Mouse (Mus musculus) heart, postnatal 0 days (tissue): ENCODE results near the gene Paxip1. TPM values are rescaled to one million over a fixed set of nuclear protein-coding genes. Genes with fewer than 3 reads are reported as not detected.

ENCODE experiments used
- ATAC-seq: fragments of 200-750 bp; cut with Nextera tagmentation; 2 replicates; pipeline ENCODE4 v1.8.0; 2017; ENCODE audit warnings: low read depth, moderate number of reproducible peaks, moderate library complexity; ENCODE audit not compliant: insufficient read depth
- DNase-seq: peaks from one replicate; pipeline ENCODE4 v3.0.0-alpha.2; 2016; ENCODE audit warnings: low spot score
- H3K27ac ChIP-seq: fragments of 300-500 bp; sonication (generic); 2 replicates; pipeline ENCODE4 v1.5.1; 2014; ENCODE audit warnings: low read depth, mild to moderate bottlenecking
- H3K27me3 ChIP-seq: fragments of 300-500 bp; sonication (generic); 2 replicates; pipeline ENCODE4 v1.6.1; 2014; ENCODE audit warnings: low read length, mixed read lengths; ENCODE audit not compliant: control insufficient read depth, insufficient read depth
- H3K36me3 ChIP-seq: fragments of 300-500 bp; sonication (generic); replicated peaks from 2 replicates; pipeline ENCODE4 v1.6.1; 2014; ENCODE audit warnings: low read length, mixed read lengths; ENCODE audit not compliant: control insufficient read depth, insufficient read depth
- H3K4me1 ChIP-seq: fragments of 300-500 bp; sonication (generic); 2 replicates; pipeline ENCODE4 v1.6.1; 2014; ENCODE audit warnings: antibody characterized with exemption; ENCODE audit not compliant: control insufficient read depth, insufficient read depth
- H3K4me2 ChIP-seq: fragments of 300-500 bp; sonication (generic); 2 replicates; pipeline ENCODE4 v1.6.1; 2014; ENCODE audit warnings: low read depth, mild to moderate bottlenecking, low read length, moderate library complexity
- H3K4me3 ChIP-seq: fragments of 300-500 bp; sonication (generic); 2 replicates; pipeline ENCODE4 v1.5.1; 2014; ENCODE audit warnings: low read depth, low read length
- H3K9ac ChIP-seq: fragments of 300-500 bp; sonication (generic); replicated peaks from 2 replicates; pipeline ENCODE4 v1.6.1; 2014; ENCODE audit warnings: low read depth, low read length, mixed read lengths
- H3K9me3 ChIP-seq: fragments of 300-500 bp; sonication (generic); replicated peaks from 2 replicates; pipeline ENCODE4 v1.6.1; 2016; ENCODE audit warnings: low read length; ENCODE audit not compliant: control insufficient read depth
- CTCF ChIP-seq: IDR thresholded peaks from 2 replicates; pipeline ENCODE4 v1.5.1; 2016; ENCODE audit warnings: antibody characterized with exemption, control low read depth, low read depth
- EP300 ChIP-seq: IDR thresholded peaks from 2 replicates; pipeline ENCODE4 v1.6.1; 2016; ENCODE audit warnings: antibody characterized with exemption, low read depth
- WGBS: fragments of 180-500 bp; shearing (Covaris S2); extraction: QIAGEN DNeasy Blood & Tissue Kit; methylation state at CpG from one replicate; pipeline ENCODE4 v1.1.7; 2014; 5-methylcytosine and 5-hydroxymethylcytosine counted together
- polyA plus RNA-seq: library from polyadenylated mRNA; unstranded; fragments of >200 nt; fragmentation: Nextera tagmentation; extraction: Ambion mirVana; gene quantifications from 2 replicates; pipeline ENCODE4 v1.2.1, GENCODE M21; 2015
- total RNA-seq: library from RNA; depleted of rRNA; stranded (reverse); fragments of >200 nt; gene quantifications from 2 replicates; pipeline ENCODE4 v1.2.3, GENCODE M21; 2014; ENCODE audit warnings: low replicate concordance

The Paxip1 gene
- total and polyA plus RNA-seq, 2 experiments from 2014 or later, result 7.8 to 14.0 TPM

DNA sequence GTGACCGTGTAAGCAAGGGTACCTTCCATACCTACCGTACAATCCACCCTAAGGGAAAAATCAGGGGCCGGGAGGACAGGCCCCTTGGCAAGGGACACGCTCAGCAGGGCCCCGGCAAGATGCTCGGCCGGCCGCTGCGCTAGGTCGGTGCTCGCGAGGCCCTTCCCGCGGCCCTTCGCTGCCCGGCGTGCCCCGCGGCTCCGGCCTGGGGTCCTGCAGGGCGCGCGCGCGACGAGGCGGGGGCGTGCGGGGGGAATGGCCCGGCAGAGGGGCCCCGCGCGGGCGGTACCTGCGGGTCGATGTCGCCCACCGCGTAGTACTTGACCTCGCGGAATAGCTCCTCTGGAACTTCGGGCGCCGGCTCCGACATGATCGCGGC, 592 bp downstream of the Paxip1 start:
- Histone ChIP-seq H3K27ac (peak overlapping the region; percentile 96), H3K4me3 (peak overlapping the region; percentile 82), H3K9me3 (no peaks in the 10 kb centered on the region), H3K4me1 (peaks cover 16% of the 10 kb centered on the region), H3K27me3 (no peaks in the 10 kb centered on the region), H3K4me2 (peak overlapping the region; percentile 85), H3K9ac (peak overlapping the region; percentile 73), H3K36me3 (peaks cover 22% of the 10 kb centered on the region)
- TF ChIP-seq CTCF (no peak), EP300 (no peak)
- DNase-seq, result peak; percentile 80
- ATAC-seq, result peak; percentile 91
- WGBS, result under 1% methylated on average over 30 of the region's 47 CpGs

DNA sequence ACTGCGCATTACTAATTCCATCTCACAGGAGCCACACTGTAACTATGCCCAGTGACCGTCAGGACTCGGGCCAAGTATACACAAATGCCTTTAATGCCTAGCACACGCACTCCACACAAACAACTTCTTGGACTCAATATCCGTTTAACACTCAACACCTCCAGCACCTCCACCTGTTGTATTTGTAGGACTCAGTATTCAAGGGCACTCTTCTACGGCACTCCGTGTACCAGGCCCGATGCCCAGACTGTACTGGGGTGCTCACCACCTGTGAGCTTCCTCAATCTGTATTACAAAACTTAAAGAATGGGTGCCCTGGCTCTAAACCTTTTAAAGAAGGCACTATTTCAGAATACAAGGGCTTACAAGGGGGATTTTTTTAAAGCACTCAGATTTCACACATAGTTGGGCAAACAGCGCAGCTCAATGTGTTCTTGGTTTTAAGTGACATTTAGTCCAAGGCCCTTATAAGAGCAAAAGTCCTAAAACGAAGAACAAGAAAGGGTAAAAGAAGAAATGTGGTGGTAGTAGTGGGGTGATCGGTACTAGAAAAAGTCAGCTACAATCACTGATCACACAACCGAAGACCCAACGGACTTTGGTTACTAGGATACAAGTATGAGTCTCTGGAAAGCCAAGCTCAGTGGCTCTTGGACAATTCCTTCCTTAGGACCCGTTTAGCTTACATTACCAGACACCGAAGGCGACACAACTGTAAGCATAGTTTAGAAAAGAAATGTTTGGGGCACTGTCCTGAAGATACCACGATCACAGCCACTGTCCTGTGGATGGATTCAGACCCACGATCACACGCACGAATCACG, 1.2 kb downstream of the Paxip1 start:
- H3K36me3 ChIP-seq, result peaks cover 28% of the 10 kb centered on the region
- WGBS, result 15% methylated on average over 21 of the region's 21 CpGs
- ATAC-seq, result no peak

GRCm38 (mm10) chr5:27789586-27789985, 1.9 kb downstream of the Paxip1 start:
- 40% methylated on average over 10 of the region's 10 CpGs for WGBS
- H3K27me3 ChIP-seq, result no peaks in the 10 kb centered on the region
- DNase-seq (no peak), ATAC-seq (no peak)
- no peaks in the 10 kb centered on the region for H3K9me3 ChIP-seq
- H3K27ac ChIP-seq, result no peak overlapping the region
- no peak for TF ChIP-seq CTCF
- no peak for TF ChIP-seq EP300
- peaks cover 35% of the 10 kb centered on the region for H3K36me3 ChIP-seq
- H3K4me1 ChIP-seq, result peaks cover 16% of the 10 kb centered on the region
- H3K4me2 ChIP-seq, result peak overlapping the region; percentile 85
- H3K9ac ChIP-seq, result no peak overlapping the region
- peak overlapping the region; percentile 82 for H3K4me3 ChIP-seq

More for the DNA sequence above, 1.2 kb downstream of the Paxip1 start:
- peak overlapping the region; percentile 85 for H3K4me2 ChIP-seq
- H3K4me3 ChIP-seq, result peak overlapping the region; percentile 82
- TF ChIP-seq CTCF (no peak), EP300 (no peak)
- H3K27ac ChIP-seq, result peak overlapping the region; percentile 96
- H3K4me1 ChIP-seq, result peaks cover 16% of the 10 kb centered on the region
- H3K27me3 ChIP-seq, result no peaks in the 10 kb centered on the region
- peak overlapping the region; percentile 73 for H3K9ac ChIP-seq
- no peaks in the 10 kb centered on the region for H3K9me3 ChIP-seq
- DNase-seq, result peak; percentile 7

- TF ChIP-seq EP300, result no peak
- no peak for TF ChIP-seq CTCF
- H3K27me3 ChIP-seq, result no peaks in the 10 kb centered on the region
- no peak overlapping the region for H3K9ac ChIP-seq
- peaks cover 91% of the 10 kb centered on the region for H3K36me3 ChIP-seq
- 90% methylated on average over 9 of the region's 9 CpGs for WGBS
- no peaks in the 10 kb centered on the region for H3K9me3 ChIP-seq
- DNase-seq (no peak), ATAC-seq (no peak)
- H3K4me2 ChIP-seq, result no peak overlapping the region
- H3K4me1 ChIP-seq, result no peaks in the 10 kb centered on the region
- no peak overlapping the region for H3K4me3 ChIP-seq
- no peak overlapping the region for H3K27ac ChIP-seq
Measured at GRCm38 (mm10) chr5:27783381-27783780, 8.1 kb downstream of the Paxip1 start.

DNA sequence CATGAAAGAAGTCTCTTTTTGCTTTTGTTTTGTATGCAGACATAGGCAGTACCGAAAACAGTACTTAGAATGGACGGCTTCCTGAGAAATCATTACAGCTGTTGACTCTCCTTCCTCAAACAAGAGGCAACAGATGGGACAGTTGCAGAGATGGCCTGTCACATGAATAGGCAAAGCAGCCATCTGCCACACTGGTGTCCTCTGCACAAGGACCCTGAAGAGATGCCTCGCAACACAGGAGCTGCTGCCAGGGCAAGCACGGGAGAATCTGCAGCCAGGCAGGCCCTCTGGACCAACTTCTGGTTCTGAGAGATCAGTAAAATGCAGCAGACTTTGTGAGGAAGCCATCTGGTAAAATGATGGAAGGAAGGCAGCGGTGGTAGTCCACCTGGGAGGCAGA, 23.5 kb downstream of the Paxip1 start:
- Histone ChIP-seq H3K4me1 (no peaks in the 10 kb centered on the region), H3K4me2 (no peak overlapping the region), H3K9me3 (no peaks in the 10 kb centered on the region), H3K36me3 (peaks cover 75% of the 10 kb centered on the region), H3K27me3 (no peaks in the 10 kb centered on the region), H3K27ac (no peak overlapping the region), H3K9ac (no peak overlapping the region), H3K4me3 (no peak overlapping the region)
- DNase-seq, result no peak
- no peak for TF ChIP-seq CTCF
- TF ChIP-seq EP300, result no peak
- WGBS, result 86% methylated on average over 5 of the region's 5 CpGs
- ATAC-seq, result no peak
